Mouse (Mus musculus) stomach, embryonic 15.5 days (tissue): Measurements from ENCODE around the gene Pik3ca. TPM values are rescaled to one million over a fixed set of nuclear protein-coding genes. Genes with fewer than 3 reads are reported as not detected.

ENCODE experiments used
- ATAC-seq: fragments of 200-750 bp; cut with Nextera tagmentation; 2 replicates; pipeline ENCODE4 v1.8.0; 2017; ENCODE audit warnings: low read depth, moderate number of reproducible peaks, moderate TSS enrichment; ENCODE audit not compliant: insufficient read depth, low FRiP score
- H3K27ac ChIP-seq: fragments of 300-500 bp; sonication (generic); 2 replicates; pipeline ENCODE4 v1.5.1; 2015; ENCODE audit warnings: mild to moderate bottlenecking, inconsistent platforms
- H3K27me3 ChIP-seq: fragments of 300-500 bp; sonication (generic); replicated peaks from 2 replicates; pipeline ENCODE4 v1.6.1; 2015; ENCODE audit warnings: inconsistent platforms
- H3K36me3 ChIP-seq: fragments of 300-500 bp; sonication (generic); 2 replicates; pipeline ENCODE4 v1.6.1; 2015; ENCODE audit warnings: inconsistent platforms
- H3K4me1 ChIP-seq: fragments of 300-500 bp; sonication (generic); 2 replicates; pipeline ENCODE4 v1.6.1; 2015; ENCODE audit warnings: inconsistent platforms
- H3K4me2 ChIP-seq: fragments of 300-500 bp; sonication (generic); 2 replicates; pipeline ENCODE4 v1.6.1; 2015; ENCODE audit warnings: mild to moderate bottlenecking, inconsistent platforms
- H3K4me3 ChIP-seq: fragments of 300-500 bp; sonication (generic); replicated peaks from 2 replicates; pipeline ENCODE4 v1.5.1; 2015; ENCODE audit warnings: inconsistent platforms
- H3K9ac ChIP-seq: fragments of 300-500 bp; sonication (generic); 2 replicates; pipeline ENCODE4 v1.6.1; 2015; ENCODE audit warnings: inconsistent platforms
- H3K9me3 ChIP-seq: fragments of 300-500 bp; sonication (generic); 2 replicates; pipeline ENCODE4 v1.6.1; 2016; ENCODE audit warnings: inconsistent platforms
- WGBS: fragments of 180-500 bp; shearing (Covaris S2); methylation state at CpG from one replicate; pipeline ENCODE4 v1.1.7; 2015; 5-methylcytosine and 5-hydroxymethylcytosine counted together
- polyA plus RNA-seq: library from polyadenylated mRNA; unstranded; fragments of >200 nt; fragmentation: Nextera tagmentation; extraction: Ambion mirVana; gene quantifications from 2 replicates; pipeline ENCODE4 v1.2.1, GENCODE M21; 2015

Pik3ca gene
- polyA plus RNA-seq, 1 experiment from 2014 or later: 8.7 TPM

- Histone ChIP-seq H3K36me3 (peaks cover 5% of the 10 kb centered on the region; the same call in 1 of the 2 replicates), H3K27me3 (no peaks in the 10 kb centered on the region)
- 89% methylated on average over 4 of the region's 4 CpGs for WGBS
Observed at GRCm38 (mm10) chr3:32467321-32467720, 69.8 kb downstream of the Pik3ca start.

GRCm38 (mm10) chr3:32468411-32468810 is 70.9 kb downstream of the Pik3ca start:
- H3K27ac ChIP-seq: no peak overlapping the region
- peaks cover 5% of the 10 kb centered on the region; the same call in 1 of the 2 replicates for H3K36me3 ChIP-seq
- no peak overlapping the region for H3K9ac ChIP-seq
- no peaks in the 10 kb centered on the region for H3K27me3 ChIP-seq
- no peak overlapping the region for H3K4me2 ChIP-seq
- 38% methylated on average over 4 of the region's 4 CpGs for WGBS
- peaks cover 11% of the 10 kb centered on the region; the same call in 1 of the 2 replicates for H3K4me1 ChIP-seq
- no peak overlapping the region for H3K4me3 ChIP-seq
- no peaks in the 10 kb centered on the region for H3K9me3 ChIP-seq
- ATAC-seq: no peak

More at GRCm38 (mm10) chr3:32467321-32467720, 69.8 kb downstream of the Pik3ca start:
- H3K4me3 ChIP-seq: no peak overlapping the region
- H3K4me2 ChIP-seq: no peak overlapping the region
- ATAC-seq: no peak
- H3K9ac ChIP-seq: no peak overlapping the region
- no peak overlapping the region for H3K27ac ChIP-seq
- H3K9me3 ChIP-seq: no peaks in the 10 kb centered on the region
- H3K4me1 ChIP-seq: peaks cover 10% of the 10 kb centered on the region; the same call in 1 of the 2 replicates

GRCm38 (mm10) chr3:32470449-32470848 is 73.0 kb downstream of the Pik3ca start:
- H3K4me1 ChIP-seq: peaks cover 11% of the 10 kb centered on the region; the same call in 1 of the 2 replicates
- no peak overlapping the region for H3K27ac ChIP-seq
- no peaks in the 10 kb centered on the region for H3K27me3 ChIP-seq
- H3K9me3 ChIP-seq: no peaks in the 10 kb centered on the region
- no peaks in the 10 kb centered on the region for H3K36me3 ChIP-seq
- ATAC-seq: no peak
- no peak overlapping the region for H3K9ac ChIP-seq
- 83% methylated on average over 7 of the region's 7 CpGs for WGBS
- no peak overlapping the region for H3K4me3 ChIP-seq
- no peak overlapping the region for H3K4me2 ChIP-seq

- H3K4me1 ChIP-seq: peaks cover 11% of the 10 kb centered on the region; the same call in 1 of the 2 replicates
- ATAC-seq: peak; percentile 41; the same call in 1 of the 2 replicates
- no peaks in the 10 kb centered on the region for H3K9me3 ChIP-seq
- H3K4me3 ChIP-seq: no peak overlapping the region
- 55% methylated on average over 6 of the region's 6 CpGs for WGBS
- H3K4me2 ChIP-seq: no peak overlapping the region
- H3K27me3 ChIP-seq: no peaks in the 10 kb centered on the region
- H3K27ac ChIP-seq: no peak overlapping the region
- no peak overlapping the region for H3K9ac ChIP-seq
- H3K36me3 ChIP-seq: no peaks in the 10 kb centered on the region
Observed at GRCm38 (mm10) chr3:32471098-32471497, 73.6 kb downstream of the Pik3ca start.

GRCm38 (mm10) chr3:32472191-32472900 is 74.9 kb downstream of the Pik3ca start:
- Histone ChIP-seq H3K4me2 (no peak overlapping the region), H3K9me3 (no peaks in the 10 kb centered on the region), H3K36me3 (no peaks in the 10 kb centered on the region), H3K9ac (no peak overlapping the region), H3K4me1 (peaks cover 11% of the 10 kb centered on the region; the same call in 1 of the 2 replicates), H3K27me3 (no peaks in the 10 kb centered on the region), H3K4me3 (no peak overlapping the region), H3K27ac (no peak overlapping the region)
- 66% methylated on average over 14 of the region's 14 CpGs for WGBS
- no peak for ATAC-seq

- no peak overlapping the region for H3K27ac ChIP-seq
- no peaks in the 10 kb centered on the region for H3K27me3 ChIP-seq
- WGBS: 75% methylated on average over 10 of the region's 10 CpGs
- H3K9me3 ChIP-seq: no peaks in the 10 kb centered on the region
- H3K4me1 ChIP-seq: peaks cover 11% of the 10 kb centered on the region; the same call in 1 of the 2 replicates
- no peak overlapping the region for H3K4me2 ChIP-seq
- H3K4me3 ChIP-seq: no peak overlapping the region
- no peak overlapping the region for H3K9ac ChIP-seq
- H3K36me3 ChIP-seq: no peaks in the 10 kb centered on the region
- no peak for ATAC-seq
Observed at GRCm38 (mm10) chr3:32473184-32473583, 75.7 kb downstream of the Pik3ca start.

GRCm38 (mm10) chr3:32479961-32480360 is 82.5 kb downstream of the Pik3ca start:
- Histone ChIP-seq H3K4me3 (no peak overlapping the region), H3K9ac (no peak overlapping the region), H3K27me3 (no peaks in the 10 kb centered on the region), H3K36me3 (no peaks in the 10 kb centered on the region), H3K4me2 (no peak overlapping the region), H3K4me1 (no peaks in the 10 kb centered on the region), H3K27ac (no peak overlapping the region), H3K9me3 (no peaks in the 10 kb centered on the region)
- 89% methylated on average over 7 of the region's 7 CpGs for WGBS
- ATAC-seq: no peak

GRCm38 (mm10) chr3:32483035-32483434 is 85.6 kb downstream of the Pik3ca start:
- ATAC-seq: no peak
- WGBS: 80% methylated on average over 3 of the region's 3 CpGs
- Histone ChIP-seq H3K4me1 (no peaks in the 10 kb centered on the region), H3K36me3 (no peaks in the 10 kb centered on the region), H3K4me3 (no peak overlapping the region), H3K4me2 (no peak overlapping the region), H3K27ac (no peak overlapping the region), H3K27me3 (no peaks in the 10 kb centered on the region), H3K9me3 (no peaks in the 10 kb centered on the region), H3K9ac (no peak overlapping the region)

GRCm38 (mm10) chr3:32486543-32486942 is 89.1 kb downstream of the Pik3ca start:
- Histone ChIP-seq H3K9me3 (no peaks in the 10 kb centered on the region), H3K9ac (no peak overlapping the region), H3K36me3 (no peaks in the 10 kb centered on the region), H3K4me3 (no peak overlapping the region), H3K4me2 (no peak overlapping the region), H3K4me1 (no peaks in the 10 kb centered on the region), H3K27ac (no peak overlapping the region), H3K27me3 (no peaks in the 10 kb centered on the region)
- ATAC-seq: no peak
- 75% methylated on average over 4 of the region's 4 CpGs for WGBS

- no peak overlapping the region for H3K27ac ChIP-seq
- ATAC-seq: no peak
- H3K9ac ChIP-seq: no peak overlapping the region
- H3K36me3 ChIP-seq: no peaks in the 10 kb centered on the region
- 73% methylated on average over 6 of the region's 6 CpGs for WGBS
- no peaks in the 10 kb centered on the region for H3K9me3 ChIP-seq
- no peaks in the 10 kb centered on the region for H3K4me1 ChIP-seq
- H3K4me2 ChIP-seq: no peak overlapping the region
- H3K27me3 ChIP-seq: no peaks in the 10 kb centered on the region
- H3K4me3 ChIP-seq: no peak overlapping the region
Observed at GRCm38 (mm10) chr3:32488172-32488571, 90.7 kb downstream of the Pik3ca start.

- Histone ChIP-seq H3K4me1 (no peaks in the 10 kb centered on the region), H3K9ac (no peak overlapping the region), H3K27me3 (no peaks in the 10 kb centered on the region), H3K4me2 (no peak overlapping the region), H3K36me3 (no peaks in the 10 kb centered on the region), H3K9me3 (no peaks in the 10 kb centered on the region), H3K4me3 (no peak overlapping the region), H3K27ac (no peak overlapping the region)
- WGBS: 74% methylated on average over 15 of the region's 15 CpGs
- no peak for ATAC-seq
Observed at GRCm38 (mm10) chr3:32490076-32490927, 92.8 kb downstream of the Pik3ca start.

GRCm38 (mm10) chr3:32490928-32491315 is 93.5 kb downstream of the Pik3ca start:
- no peaks in the 10 kb centered on the region for H3K9me3 ChIP-seq
- no peaks in the 10 kb centered on the region for H3K27me3 ChIP-seq
- H3K9ac ChIP-seq: no peak overlapping the region
- no peak overlapping the region for H3K27ac ChIP-seq
- no peak overlapping the region for H3K4me3 ChIP-seq
- H3K36me3 ChIP-seq: no peaks in the 10 kb centered on the region
- H3K4me2 ChIP-seq: no peak overlapping the region
- H3K4me1 ChIP-seq: no peaks in the 10 kb centered on the region
- no peak for ATAC-seq
